8 mouse cellular contexts compared by ENCODE assay signal in the genomic region with DNA sequence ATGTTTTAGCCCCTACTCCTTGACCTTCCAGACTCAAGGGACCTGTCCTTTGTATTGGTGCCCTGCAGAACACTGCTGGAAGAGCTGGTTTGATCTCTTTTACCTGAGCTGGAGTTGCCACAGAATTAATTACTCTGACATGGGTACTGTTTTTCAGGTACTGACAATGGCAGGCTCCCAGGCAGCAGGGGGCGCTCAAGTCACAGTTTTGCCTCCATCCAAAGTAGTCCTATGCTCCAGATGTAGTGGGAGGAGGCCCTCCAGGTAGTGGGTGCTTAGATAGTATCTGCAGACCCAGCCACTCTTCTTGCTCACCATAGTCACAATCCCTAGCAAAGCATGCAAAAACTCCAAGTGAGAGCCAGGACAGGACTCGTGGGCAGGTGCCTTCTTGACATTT. TPM values are rescaled to one million over a fixed set of nuclear protein-coding genes. Genes with fewer than 3 reads are reported as not detected.
DNase-seq lines count a peak whose midpoint lies in the region; ATAC-seq lines count a peak whose summit lies in the region.

No protein-coding gene starts in this region.

- H3K27ac ChIP-seq in hindbrain, embryonic 10.5 days = no peak overlapping the region
- H3K27ac ChIP-seq in hindbrain, embryonic 16.5 days (ENCODE audit: low read depth, low read length) = no peak overlapping the region
- H3K27ac ChIP-seq in stomach, embryonic 16.5 days (ENCODE audit: low read length) = no peak overlapping the region

- H3K4me3 ChIP-seq in hindbrain, embryonic 10.5 days = no peak overlapping the region
- no peak overlapping the region for H3K4me3 ChIP-seq in hindbrain, embryonic 16.5 days (ENCODE audit: low read length)
- no peak overlapping the region for H3K4me3 ChIP-seq in stomach, embryonic 16.5 days (replicated peaks; ENCODE audit: low read length)

- no peak for ATAC-seq in hindbrain, embryonic 16.5 days
- ATAC-seq in stomach, embryonic 16.5 days (ENCODE audit: insufficient read depth, low FRiP score) = peak; percentile 59; the same call in 1 of the 2 replicates

- WGBS in hindbrain, embryonic 10.5 days = 39% methylated on average over 2 of the region's 2 CpGs
- WGBS in hindbrain, embryonic 16.5 days = 44% methylated on average over 2 of the region's 2 CpGs
- 38% methylated on average over 2 of the region's 2 CpGs for WGBS in stomach, embryonic 16.5 days

- H3K4me2 ChIP-seq in hindbrain, embryonic 16.5 days (ENCODE audit: low read length) = no peak overlapping the region
- no peak overlapping the region for H3K4me2 ChIP-seq in stomach, embryonic 16.5 days (ENCODE audit: low read depth, low read length)

- peaks cover 91% of the 10 kb centered on the region for H3K36me3 ChIP-seq in hindbrain, embryonic 10.5 days
- no peaks in the 10 kb centered on the region for H3K36me3 ChIP-seq in hindbrain, embryonic 16.5 days (ENCODE audit: control insufficient read depth, insufficient read depth, low read length)
- peaks cover 9% of the 10 kb centered on the region; the same call in 1 of the 2 replicates for H3K36me3 ChIP-seq in stomach, embryonic 16.5 days (ENCODE audit: control insufficient read depth, insufficient read depth, low read length)

- no peak overlapping the region for H3K9ac ChIP-seq in hindbrain, embryonic 16.5 days (ENCODE audit: low read depth, low read length)
- no peak overlapping the region for H3K9ac ChIP-seq in stomach, embryonic 16.5 days (ENCODE audit: low read length)

- no peaks in the 10 kb centered on the region; the same call in 1 of the 2 replicates for H3K4me1 ChIP-seq in hindbrain, embryonic 10.5 days (replicated peaks)
- peaks cover 13% of the 10 kb centered on the region for H3K4me1 ChIP-seq in hindbrain, embryonic 16.5 days (ENCODE audit: control insufficient read depth, insufficient read depth, low read depth, low read length)
- peaks cover 8% of the 10 kb centered on the region for H3K4me1 ChIP-seq in stomach, embryonic 16.5 days (ENCODE audit: control insufficient read depth, insufficient read depth, low read length)

- no peaks in the 10 kb centered on the region for H3K27me3 ChIP-seq in hindbrain, embryonic 10.5 days (ENCODE audit: insufficient read depth, poor library complexity, severe bottlenecking)
- H3K27me3 ChIP-seq in hindbrain, embryonic 16.5 days (replicated peaks; ENCODE audit: control insufficient read depth, insufficient read depth, low read length) = no peaks in the 10 kb centered on the region
- no peaks in the 10 kb centered on the region for H3K27me3 ChIP-seq in stomach, embryonic 16.5 days (ENCODE audit: control insufficient read depth, insufficient read depth, low read length)

- peak; percentile 55 for DNase-seq in hindbrain, embryonic 10.5 days (ENCODE audit: low spot score)
- peak; percentile 59 for DNase-seq in c-Kit-positive CD71-negative TER-119-negative erythroid progenitor cells, embryonic 14.5 days (ENCODE audit: low read depth)
- DNase-seq in frontal cortex, adult 2 months (ENCODE audit: extremely low spot score in 1 of 2, low spot score in 1 of 2) = peak; percentile 42 to 94
- DNase-seq in kidney, adult 18-20 months = peak; percentile 86
- peak; percentile 63 to 82 for DNase-seq in left cerebral cortex, postnatal 36 days (ENCODE audit: low spot score in 2 of 2)
- peak; percentile 49 to 69 for DNase-seq in natural killer cell, adult 2 months (ENCODE audit: low spot score in 2 of 2)

- H3K9me3 ChIP-seq in hindbrain, embryonic 10.5 days = no peaks in the 10 kb centered on the region
- H3K9me3 ChIP-seq in hindbrain, embryonic 16.5 days (ENCODE audit: control insufficient read depth, low read length) = no peaks in the 10 kb centered on the region
- H3K9me3 ChIP-seq in stomach, embryonic 16.5 days (replicated peaks; ENCODE audit: control insufficient read depth, low read length) = no peaks in the 10 kb centered on the region

- intact Hi-C loops in left cerebral cortex, postnatal 36 days (cut with DNase I) = loop anchor here (1.0 to 5.0 kb wide), 2 partner anchors 39 to 56 kb away; a partner anchor contains a TSS

RNA-seq across cellular contexts. Expression of a gene that starts 36.6 kb away (rescaled TPM):
- 62.4 and 74.3 TPM in 2 replicates for polyA plus RNA-seq in hindbrain, embryonic 10.5 days (2016; fragmentation: Nextera tagmentation; extraction: Ambion mirVana)
- polyA plus RNA-seq in hindbrain, embryonic 16.5 days (2015; fragmentation: Nextera tagmentation; extraction: Ambion mirVana) = 40.3 and 41.1 TPM in 2 replicates
- polyA plus RNA-seq in frontal cortex, adult 2 months (2012; rRNA removed) = 58.1 and 62.0 TPM in 2 replicates
- 10 to 100 TPM; 51.1 to 55.7 TPM for total RNA-seq in left cerebral cortex, postnatal 36 days (2021)
- 31.8 and 34.4 TPM in 2 replicates for polyA plus RNA-seq in stomach, embryonic 16.5 days (2015; fragmentation: Nextera tagmentation; extraction: Ambion mirVana)

RNA-seq across cellular contexts. Expression of a gene that starts 55.4 kb away (rescaled TPM):
- 0.25 and 0.27 TPM in 2 replicates for polyA plus RNA-seq in hindbrain, embryonic 10.5 days (2016; fragmentation: Nextera tagmentation; extraction: Ambion mirVana)
- polyA plus RNA-seq in hindbrain, embryonic 16.5 days (2015; fragmentation: Nextera tagmentation; extraction: Ambion mirVana) = 0.35 and 0.45 TPM in 2 replicates
- polyA plus RNA-seq in frontal cortex, adult 2 months (2012; rRNA removed) = 0.40 and 0.92 TPM in 2 replicates
- total RNA-seq in left cerebral cortex, postnatal 36 days (2021) = 1 to 10 TPM in 1 of 2 experiments, under 1 TPM in 1; 0.35 to 1.6 TPM
- polyA plus RNA-seq in stomach, embryonic 16.5 days (2015; fragmentation: Nextera tagmentation; extraction: Ambion mirVana) = 7.7 and 8.2 TPM in 2 replicates
